Mouse (Mus musculus) midbrain, embryonic 14.5 days (tissue): ENCODE results near the gene Aldoc. TPM values are rescaled to one million over a fixed set of nuclear protein-coding genes. Genes with fewer than 3 reads are reported as not detected.

Source experiments
- ATAC-seq: fragments of 200-750 bp; cut with Nextera tagmentation; 2 replicates; pipeline ENCODE4 v1.8.0; 2017; ENCODE audit warnings: moderate number of reproducible peaks, moderate library complexity; ENCODE audit not compliant: low FRiP score, low TSS enrichment
- DNase-seq: peaks from one replicate; pipeline ENCODE4 v3.0.0-alpha.2; 2015
- H3K27ac ChIP-seq: fragments of 300-500 bp; sonication (generic); replicated peaks from 2 replicates; pipeline ENCODE4 v1.5.1; 2014; ENCODE audit warnings: mild to moderate bottlenecking, low read depth, low read length, moderate library complexity
- H3K27me3 ChIP-seq: fragments of 300-500 bp; sonication (generic); 2 replicates; pipeline ENCODE4 v1.6.1; 2014; ENCODE audit warnings: low read length, control low read depth, mixed read lengths; ENCODE audit not compliant: control insufficient read depth, insufficient read depth
- H3K36me3 ChIP-seq: fragments of 300-500 bp; sonication (generic); 2 replicates; pipeline ENCODE4 v1.6.1; 2014; ENCODE audit warnings: low read length, control low read depth; ENCODE audit not compliant: control insufficient read depth, insufficient read depth
- H3K4me1 ChIP-seq: fragments of 300-500 bp; sonication (generic); 2 replicates; pipeline ENCODE4 v1.6.1; 2014; ENCODE audit warnings: mild to moderate bottlenecking, antibody characterized with exemption, low read length, control low read depth; ENCODE audit not compliant: control insufficient read depth, insufficient read depth
- H3K4me2 ChIP-seq: fragments of 300-500 bp; sonication (generic); 2 replicates; pipeline ENCODE4 v1.6.1; 2014; ENCODE audit warnings: mild to moderate bottlenecking, low read length, moderate library complexity
- H3K4me3 ChIP-seq: fragments of 300-500 bp; sonication (generic); replicated peaks from 2 replicates; pipeline ENCODE4 v1.5.1; 2014; ENCODE audit warnings: low read depth, low read length
- H3K9ac ChIP-seq: fragments of 300-500 bp; sonication (generic); replicated peaks from 2 replicates; pipeline ENCODE4 v1.6.1; 2014; ENCODE audit warnings: mild to moderate bottlenecking, low read length, moderate library complexity
- H3K9me3 ChIP-seq: fragments of 300-500 bp; sonication (generic); 2 replicates; pipeline ENCODE4 v1.6.1; 2016; ENCODE audit warnings: low read length, control low read depth, mixed read lengths; ENCODE audit not compliant: control insufficient read depth
- WGBS: fragments of 180-500 bp; shearing (Covaris S2); extraction: QIAGEN DNeasy Blood & Tissue Kit; methylation state at CpG from one replicate; pipeline ENCODE4 v1.1.7; 2014; 5-methylcytosine and 5-hydroxymethylcytosine counted together
- polyA plus RNA-seq: library from polyadenylated mRNA; unstranded; fragments of >200 nt; fragmentation: Nextera tagmentation; extraction: Ambion mirVana; gene quantifications from 2 replicates; pipeline ENCODE4 v1.2.1, GENCODE M21; 2014

Aldoc gene
- polyA plus RNA-seq, 1 experiment from 2014 or later = 71.2 TPM

DNA sequence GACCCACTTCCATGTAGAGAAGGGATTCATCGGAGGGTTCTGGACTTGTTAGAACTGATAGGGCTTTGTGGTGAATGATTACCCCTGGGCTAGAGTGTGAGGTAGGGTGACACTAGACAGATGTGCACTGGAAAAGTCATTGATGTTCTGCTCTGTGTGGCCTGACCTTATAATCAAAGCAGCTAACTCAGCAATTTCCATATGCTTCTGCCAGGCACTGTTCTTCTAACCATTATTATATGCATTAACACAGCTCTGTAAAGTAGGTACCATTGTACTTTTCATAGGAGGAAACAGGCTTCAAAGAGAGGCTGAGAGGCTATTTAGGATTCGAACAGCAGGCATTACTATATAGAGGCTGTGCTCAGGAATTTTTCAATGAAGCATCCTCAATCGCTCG, 4.4 kb downstream of the Aldoc start:
- Histone ChIP-seq H3K36me3 (no peaks in the 10 kb centered on the region), H3K4me2 (no peak overlapping the region), H3K4me3 (no peak overlapping the region), H3K27me3 (no peaks in the 10 kb centered on the region), H3K27ac (no peak overlapping the region), H3K9me3 (no peaks in the 10 kb centered on the region), H3K4me1 (peaks cover 16% of the 10 kb centered on the region), H3K9ac (no peak overlapping the region)
- 91% methylated on average over 4 of the region's 4 CpGs for WGBS
- ATAC-seq = no peak
- no peak for DNase-seq

DNA sequence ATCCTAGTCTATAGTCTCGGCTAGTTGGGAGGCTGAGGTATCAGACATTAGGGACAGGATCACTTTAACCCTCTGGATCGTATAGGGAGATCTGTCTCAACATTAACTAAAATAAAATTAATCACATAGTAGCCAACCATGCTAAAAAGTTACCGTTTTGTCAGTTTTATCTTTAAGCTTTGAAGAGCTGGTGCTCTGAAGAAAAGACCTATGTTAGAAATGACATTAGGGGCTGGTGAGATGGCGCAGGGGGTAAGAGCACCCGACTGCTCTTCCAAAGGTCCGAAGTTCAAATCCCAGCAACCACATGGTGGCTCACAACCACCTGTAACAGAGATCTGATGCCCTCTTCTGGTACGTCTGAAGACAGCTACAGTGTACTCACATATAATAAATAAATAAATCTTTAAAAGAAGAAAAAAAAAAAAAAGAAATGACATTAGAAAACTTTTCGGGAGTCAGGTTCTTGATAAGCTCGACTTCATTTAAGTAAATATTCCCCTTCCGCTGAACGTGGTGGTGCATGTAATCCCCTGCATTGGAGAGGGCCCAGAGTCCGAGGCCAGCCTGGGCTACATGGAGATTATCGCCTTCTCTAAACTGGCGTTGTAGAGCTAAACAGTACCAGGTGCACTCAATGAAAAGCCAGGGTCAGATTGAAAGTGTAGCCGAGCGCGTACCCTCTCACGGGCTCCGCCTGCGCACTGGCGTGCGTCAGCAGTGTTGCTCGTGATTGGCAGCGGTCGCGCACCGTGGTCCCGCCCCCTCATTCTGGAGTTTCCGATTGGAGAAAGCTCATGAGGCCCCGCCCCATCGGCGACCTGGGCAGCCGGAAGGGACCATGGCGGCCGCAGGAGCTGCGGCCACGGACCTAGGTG, 5.1 kb downstream of the Aldoc start, which contains the start of gene Pigs:
Gene Pigs, plus strand, starts transcription at position 782 of the 878 bp plus-strand sequence.
- Histone ChIP-seq H3K4me2 (peak within 1 kb of the TSS; percentile 77), H3K4me1 (peaks cover 12% of the 10 kb centered on the region), H3K9me3 (no peaks in the 10 kb centered on the region), H3K4me3 (peak within 1 kb of the TSS; percentile 82), H3K36me3 (0 out of 2 replicates have a peak, but pooled peaks cover 2% of the 10 kb centered on the region), H3K27ac (no peak within 1 kb of the TSS; the same call in 1 of the 2 replicates), H3K27me3 (no peaks in the 10 kb centered on the region), H3K9ac (peak within 1 kb of the TSS; percentile 81)
- WGBS = 12% methylated on average over 37 of the region's 37 CpGs
- ATAC-seq (peak; percentile 95), DNase-seq (peak; percentile 98)

DNA sequence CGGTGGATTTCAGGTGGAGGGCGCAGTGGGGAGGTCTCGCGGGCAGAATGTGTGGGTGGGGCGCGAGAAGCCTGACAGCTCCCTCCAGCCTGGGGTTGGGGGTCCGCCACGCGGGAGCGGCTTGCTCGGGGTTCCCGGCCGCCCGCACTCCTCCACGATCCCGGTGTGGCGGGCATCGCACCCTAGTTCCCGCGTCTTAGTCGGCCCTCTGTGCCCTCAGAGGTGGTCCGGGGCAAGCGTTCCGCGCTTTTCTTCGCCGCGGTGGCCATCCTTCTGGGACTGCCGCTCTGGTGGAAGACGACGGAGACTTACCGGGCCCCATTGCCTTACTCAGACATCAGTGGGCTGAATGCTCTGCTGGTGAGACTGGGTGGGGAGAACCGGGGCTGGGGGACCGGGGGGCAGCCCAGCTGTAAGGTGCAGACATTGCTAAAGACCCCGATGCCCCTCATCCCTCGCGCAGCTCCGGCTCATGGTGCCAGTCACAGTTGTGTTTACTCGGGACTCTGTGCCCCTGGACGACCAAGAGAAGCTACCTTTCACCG, 5.8 kb downstream of the Aldoc start:
- WGBS = under 1% methylated on average over 41 of the region's 41 CpGs
- no peak for DNase-seq
- ATAC-seq = peak; percentile 70; the same call in 1 of the 2 replicates
- H3K36me3 ChIP-seq = peaks cover 9% of the 10 kb centered on the region
- H3K4me3 ChIP-seq = peak overlapping the region; percentile 82
- no peak overlapping the region; the same call in 1 of the 2 replicates for H3K27ac ChIP-seq
- H3K4me1 ChIP-seq = peaks cover 10% of the 10 kb centered on the region
- H3K9ac ChIP-seq = peak overlapping the region; percentile 81
- peak overlapping the region; percentile 77 for H3K4me2 ChIP-seq
- H3K27me3 ChIP-seq = no peaks in the 10 kb centered on the region
- H3K9me3 ChIP-seq = no peaks in the 10 kb centered on the region

DNA sequence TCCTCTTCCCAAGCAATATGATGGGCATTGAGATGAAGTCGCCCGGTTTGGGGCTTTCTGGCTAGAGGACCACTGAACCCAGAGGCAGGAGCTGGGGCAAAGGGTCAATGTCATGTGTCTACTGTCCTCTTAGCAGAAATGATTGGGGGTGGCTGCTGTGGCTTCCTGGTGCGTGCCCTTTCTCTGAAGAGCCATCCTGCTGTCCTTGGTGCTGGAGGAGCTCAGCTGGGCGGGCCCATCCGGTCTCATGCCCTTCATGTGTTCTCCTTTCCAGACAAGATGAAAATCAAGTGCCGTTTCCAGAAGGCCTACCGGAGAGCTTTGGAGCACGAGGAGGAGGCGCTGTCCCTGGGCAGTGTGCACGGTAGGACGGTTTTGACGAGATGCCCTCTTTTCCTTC, 9.9 kb downstream of the Aldoc start:
- Histone ChIP-seq H3K36me3 (peaks cover 39% of the 10 kb centered on the region), H3K9ac (no peak overlapping the region), H3K4me1 (peaks cover 10% of the 10 kb centered on the region), H3K4me2 (no peak overlapping the region), H3K9me3 (no peaks in the 10 kb centered on the region), H3K27ac (no peak overlapping the region), H3K4me3 (no peak overlapping the region), H3K27me3 (no peaks in the 10 kb centered on the region)
- no peak for ATAC-seq
- WGBS = 97% methylated on average over 12 of the region's 12 CpGs
- no peak for DNase-seq

DNA sequence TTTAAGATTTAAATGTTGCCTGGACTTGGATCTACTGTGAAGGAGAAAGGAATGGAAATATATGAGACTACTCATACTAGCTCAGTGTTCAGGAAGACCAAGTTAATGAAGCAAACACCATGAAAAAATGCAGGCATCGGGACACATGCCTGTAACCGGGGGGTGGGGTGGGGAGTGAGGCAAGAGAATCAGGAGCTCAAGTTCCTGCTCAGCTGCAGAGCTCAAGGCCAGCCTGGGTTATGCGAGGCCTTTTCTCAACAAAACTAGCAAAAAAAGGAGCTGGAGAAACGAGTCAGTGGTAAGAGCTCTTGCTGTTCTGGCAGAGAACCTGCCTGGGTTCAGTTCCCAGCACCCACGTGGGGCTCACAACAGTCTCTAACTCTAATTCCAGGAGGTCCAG, 11.2 kb downstream of the Aldoc start:
- H3K36me3 ChIP-seq = peaks cover 49% of the 10 kb centered on the region
- no peak for DNase-seq
- H3K4me2 ChIP-seq = no peak overlapping the region
- no peak overlapping the region for H3K4me3 ChIP-seq
- ATAC-seq = no peak
- no peak overlapping the region for H3K27ac ChIP-seq
- no peak overlapping the region for H3K9ac ChIP-seq
- no peaks in the 10 kb centered on the region for H3K9me3 ChIP-seq
- no peaks in the 10 kb centered on the region for H3K27me3 ChIP-seq
- H3K4me1 ChIP-seq = peaks cover 7% of the 10 kb centered on the region
- 96% methylated on average over 5 of the region's 5 CpGs for WGBS

DNA sequence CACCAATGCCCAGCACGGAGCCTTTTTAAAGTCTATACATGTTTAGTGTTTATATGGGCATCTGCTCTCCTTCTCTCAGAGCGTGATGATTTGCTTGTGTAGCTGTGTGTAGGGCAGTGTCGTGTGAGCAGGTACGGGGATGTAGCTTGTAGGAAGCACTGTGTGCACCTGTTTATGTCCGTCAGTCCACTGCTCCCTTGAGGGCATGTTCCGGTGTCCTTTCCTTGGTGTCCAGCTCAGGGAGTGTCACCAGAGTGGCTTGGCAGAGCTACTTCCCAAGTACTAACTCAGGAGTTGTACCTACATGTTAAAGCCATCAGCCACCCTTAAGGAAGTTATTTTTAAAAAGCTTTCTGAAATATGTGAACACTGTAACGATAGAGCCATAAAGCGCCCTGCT, 14.3 kb downstream of the Aldoc start:
- Histone ChIP-seq H3K36me3 (peaks cover 70% of the 10 kb centered on the region), H3K27me3 (no peaks in the 10 kb centered on the region), H3K9ac (no peak overlapping the region), H3K27ac (no peak overlapping the region), H3K9me3 (no peaks in the 10 kb centered on the region), H3K4me1 (no peaks in the 10 kb centered on the region), H3K4me3 (no peak overlapping the region), H3K4me2 (no peak overlapping the region)
- DNase-seq (no peak), ATAC-seq (no peak)
- 96% methylated on average over 8 of the region's 8 CpGs for WGBS

DNA sequence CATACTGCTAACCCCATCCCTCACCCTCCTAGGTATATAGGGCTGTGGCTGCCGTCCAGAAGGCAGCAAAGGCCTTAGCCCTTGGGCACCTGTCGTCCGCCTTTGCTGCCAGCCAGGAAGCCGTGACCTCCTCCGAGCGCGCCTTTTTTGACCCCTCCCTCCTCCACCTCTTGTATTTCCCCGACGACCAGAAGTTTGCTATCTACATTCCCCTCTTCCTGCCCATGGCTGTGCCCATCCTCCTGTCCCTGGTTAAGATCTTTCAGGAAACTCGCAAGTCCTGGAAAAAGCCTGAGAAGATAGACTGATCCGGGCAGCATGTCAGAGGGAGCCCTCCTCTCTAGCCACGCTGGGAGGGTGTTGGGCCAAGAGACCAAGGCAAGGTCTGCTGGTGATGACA, 18.9 kb downstream of the Aldoc start:
- WGBS = 90% methylated on average over 12 of the region's 12 CpGs
- no peak for ATAC-seq
- peaks cover 23% of the 10 kb centered on the region for H3K4me1 ChIP-seq
- no peak overlapping the region for H3K4me2 ChIP-seq
- no peak overlapping the region for H3K4me3 ChIP-seq
- no peaks in the 10 kb centered on the region for H3K27me3 ChIP-seq
- H3K9me3 ChIP-seq = no peaks in the 10 kb centered on the region
- no peak overlapping the region for H3K27ac ChIP-seq
- H3K36me3 ChIP-seq = peaks cover 38% of the 10 kb centered on the region
- H3K9ac ChIP-seq = no peak overlapping the region
- DNase-seq = no peak

DNA sequence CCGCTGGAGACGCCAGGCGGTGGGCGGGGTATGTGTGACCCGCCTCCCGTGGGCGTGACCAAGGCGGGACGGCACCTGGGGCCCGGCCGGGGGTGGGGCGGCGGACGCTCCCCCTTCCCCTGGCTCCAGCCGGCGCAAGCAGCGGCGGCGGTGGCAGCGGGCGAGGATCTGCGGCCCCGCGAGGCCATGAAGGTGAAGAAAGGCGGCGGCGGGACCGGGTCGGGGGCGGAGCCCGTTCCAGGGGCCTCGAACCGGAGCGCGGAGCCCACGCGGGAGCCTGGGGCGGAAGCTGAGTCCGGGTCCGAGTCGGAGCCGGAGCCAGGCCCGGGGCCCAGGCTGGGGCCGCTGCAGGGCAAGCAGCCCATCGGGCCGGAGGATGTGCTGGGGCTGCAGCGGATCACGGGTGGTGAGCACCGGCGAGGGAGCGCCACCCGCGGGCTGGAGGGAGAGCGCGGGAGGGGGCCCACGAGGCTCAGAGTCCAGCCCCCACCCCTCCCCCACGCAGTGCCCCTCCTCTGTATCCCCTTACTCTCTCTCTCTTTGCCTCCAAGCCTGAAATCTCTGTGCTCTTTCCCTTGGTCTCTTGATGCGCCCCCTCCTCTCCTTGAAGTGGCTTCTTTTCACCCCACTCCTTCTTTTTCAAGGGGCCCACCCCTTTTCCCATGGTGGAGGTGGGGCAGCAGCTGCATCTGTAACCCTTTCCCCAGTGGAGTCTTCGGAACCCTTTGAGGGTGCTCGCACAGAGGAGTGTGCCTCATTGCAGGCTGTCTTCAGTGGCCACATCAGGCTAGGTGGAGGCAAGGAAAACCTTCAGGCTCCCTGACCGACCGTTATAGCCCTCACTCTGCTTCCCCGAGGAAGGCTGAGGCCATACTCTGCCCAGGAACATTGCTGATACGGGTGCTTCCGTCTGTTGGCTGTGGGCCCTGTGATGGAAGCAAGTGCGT, 20.9 kb downstream of the Aldoc start, which contains the start of gene Unc119:
Gene Unc119, plus strand, starts transcription at position 102 of the 947 bp plus-strand sequence.
- ATAC-seq = peak; percentile 85
- 1% methylated on average over 63 of the region's 66 CpGs for WGBS
- H3K27ac ChIP-seq = peak within 1 kb of the TSS; percentile 84

More for the DNA sequence above, 20.9 kb downstream of the Aldoc start, which contains the start of gene Unc119:
- H3K36me3 ChIP-seq = peaks cover 36% of the 10 kb centered on the region
- H3K4me3 ChIP-seq = peak within 1 kb of the TSS; percentile 90
- H3K4me1 ChIP-seq = peaks cover 26% of the 10 kb centered on the region
- H3K9ac ChIP-seq = peak within 1 kb of the TSS; percentile 97
- no peaks in the 10 kb centered on the region for H3K27me3 ChIP-seq
- peak; percentile 90 for DNase-seq
- H3K4me2 ChIP-seq = peak within 1 kb of the TSS; percentile 61
- no peaks in the 10 kb centered on the region for H3K9me3 ChIP-seq
